Mouse (Mus musculus): ENCODE measurements around the gene Rnh1. TPM values are rescaled to one million over a fixed set of nuclear protein-coding genes. Genes with fewer than 3 reads are reported as not detected.

Gene Rnh1
- polyA plus RNA-seq, 1 experiment: 35.2 TPM

DNA sequence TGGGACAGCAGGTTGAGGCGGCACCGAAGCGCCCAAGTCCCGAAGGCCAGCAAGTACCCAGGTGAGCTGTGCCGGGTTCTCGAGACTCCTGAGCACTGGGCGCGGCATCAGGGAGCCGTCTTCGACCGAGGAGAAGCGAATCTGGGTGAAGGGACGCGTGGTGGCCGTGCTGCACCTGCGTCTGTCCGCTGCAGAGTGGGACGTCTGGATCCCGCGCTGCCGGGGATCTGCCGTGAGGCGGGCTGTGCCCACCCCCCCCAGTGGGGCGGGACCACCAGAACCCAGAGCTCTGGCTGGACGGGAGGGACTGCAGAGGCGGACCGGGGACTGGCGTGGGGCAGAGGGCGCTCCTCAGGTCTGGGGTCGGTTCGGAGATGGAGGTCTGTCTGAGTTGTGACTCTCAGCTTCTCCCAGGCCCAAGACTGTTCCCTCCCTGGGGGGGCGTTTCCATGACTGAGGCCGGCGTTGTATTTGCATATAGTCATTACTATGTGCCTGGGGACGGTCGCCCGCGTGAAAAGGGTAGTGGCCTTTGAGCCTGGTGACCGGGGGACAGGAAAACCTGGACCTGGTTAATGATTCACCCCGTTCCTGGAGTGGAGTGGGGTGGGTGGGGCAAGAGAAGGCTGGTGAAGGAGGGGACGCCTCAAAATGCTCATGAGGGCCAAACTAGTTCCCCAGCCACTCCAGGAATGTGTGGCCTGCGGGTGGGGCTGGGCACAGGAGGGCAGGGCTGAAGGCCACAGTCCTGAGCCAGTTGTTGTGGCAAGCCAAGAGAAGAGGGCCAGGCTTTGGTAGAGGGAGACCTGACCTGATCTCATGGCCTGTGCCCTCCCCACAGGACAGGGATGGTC, 43.5 kb upstream of the Rnh1 start:
- DNase-seq (ENCODE audit: low read depth): no peak
- 0 out of 2 replicates have a peak, but pooled peaks have one; percentile 7 for TF ChIP-seq POLR2A (IDR thresholded peaks at IDR 0.05; ENCODE audit: borderline replicate concordance, extremely low read depth, insufficient read depth, insufficient read length, poor library complexity, severe bottlenecking)
- TF ChIP-seq CTCF (IDR thresholded peaks at IDR 0.05; ENCODE audit: borderline replicate concordance, extremely low read depth, insufficient read depth, insufficient read length): no peak

DNA sequence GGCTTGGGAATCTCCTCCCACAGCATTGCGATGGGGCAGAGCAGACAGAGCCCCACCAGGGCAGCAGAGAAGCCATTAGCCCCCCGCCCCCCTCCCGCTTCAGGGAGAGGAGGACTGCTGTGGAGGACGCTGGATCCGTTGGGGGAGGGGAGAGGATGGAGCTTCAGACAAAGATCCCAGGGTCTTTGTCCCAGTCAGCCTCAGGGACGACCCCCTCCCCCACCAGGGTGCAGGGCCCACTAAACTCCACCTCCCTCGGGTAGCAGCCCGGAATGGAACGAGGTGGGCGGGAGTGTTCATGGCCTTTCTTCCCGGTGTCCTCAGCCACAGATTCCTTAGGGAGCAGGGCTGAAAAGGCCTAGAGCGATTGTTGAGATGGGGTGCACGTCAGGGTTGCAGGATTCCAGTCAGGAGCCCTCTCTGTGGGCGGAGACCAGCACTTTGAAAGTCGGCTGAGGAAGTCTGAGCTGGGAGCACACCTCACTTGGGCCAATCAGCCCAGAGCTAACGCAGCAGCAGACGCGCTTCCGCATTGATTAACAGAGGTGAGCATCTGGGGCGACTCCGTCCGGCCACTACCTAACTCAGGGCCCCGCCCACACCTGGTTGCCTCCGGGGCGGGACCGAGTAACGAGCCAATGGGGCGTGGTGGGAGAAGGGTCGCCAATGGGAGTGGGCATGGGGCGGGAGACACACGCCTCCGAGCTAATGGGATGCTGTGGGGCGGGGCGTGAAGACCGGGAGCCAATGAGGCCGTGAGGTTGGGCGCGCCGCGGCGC, 42.6 kb upstream of the Rnh1 start, which contains the start of gene Rassf7:
TSS of gene Rassf7 (plus strand) at position 760 of the 779 bp plus-strand sequence.
- TF ChIP-seq POLR2A (IDR thresholded peaks at IDR 0.05; ENCODE audit: borderline replicate concordance, extremely low read depth, insufficient read depth, insufficient read length, poor library complexity, severe bottlenecking): peak; percentile 49; the same call in 1 of the 2 replicates
- TF ChIP-seq CTCF (IDR thresholded peaks at IDR 0.05; ENCODE audit: borderline replicate concordance, extremely low read depth, insufficient read depth, insufficient read length): no peak
- DNase-seq (ENCODE audit: low read depth): peak; percentile 98

DNA sequence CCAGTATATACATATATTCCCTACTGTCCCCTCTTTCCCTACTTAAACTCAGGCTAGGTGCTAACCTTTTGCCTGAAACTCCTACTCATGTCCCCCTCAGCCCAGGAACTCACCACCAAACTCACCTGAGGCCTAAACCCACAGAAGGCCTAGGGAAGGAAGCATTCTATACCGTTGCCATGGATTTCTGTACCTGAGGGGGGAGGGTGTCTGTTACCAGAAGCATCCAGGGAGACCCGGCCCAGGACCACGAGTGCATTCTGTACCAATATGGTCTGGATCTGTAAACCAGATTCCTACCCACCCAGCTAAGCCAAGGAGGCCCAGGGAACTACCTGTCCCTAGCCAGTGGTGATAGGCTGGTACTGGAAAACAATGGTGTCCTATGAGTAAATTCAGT, 41.7 kb upstream of the Rnh1 start:
- DNase-seq (ENCODE audit: low read depth): no peak
- no peak for TF ChIP-seq CTCF (IDR thresholded peaks at IDR 0.05; ENCODE audit: borderline replicate concordance, extremely low read depth, insufficient read depth, insufficient read length)

DNA sequence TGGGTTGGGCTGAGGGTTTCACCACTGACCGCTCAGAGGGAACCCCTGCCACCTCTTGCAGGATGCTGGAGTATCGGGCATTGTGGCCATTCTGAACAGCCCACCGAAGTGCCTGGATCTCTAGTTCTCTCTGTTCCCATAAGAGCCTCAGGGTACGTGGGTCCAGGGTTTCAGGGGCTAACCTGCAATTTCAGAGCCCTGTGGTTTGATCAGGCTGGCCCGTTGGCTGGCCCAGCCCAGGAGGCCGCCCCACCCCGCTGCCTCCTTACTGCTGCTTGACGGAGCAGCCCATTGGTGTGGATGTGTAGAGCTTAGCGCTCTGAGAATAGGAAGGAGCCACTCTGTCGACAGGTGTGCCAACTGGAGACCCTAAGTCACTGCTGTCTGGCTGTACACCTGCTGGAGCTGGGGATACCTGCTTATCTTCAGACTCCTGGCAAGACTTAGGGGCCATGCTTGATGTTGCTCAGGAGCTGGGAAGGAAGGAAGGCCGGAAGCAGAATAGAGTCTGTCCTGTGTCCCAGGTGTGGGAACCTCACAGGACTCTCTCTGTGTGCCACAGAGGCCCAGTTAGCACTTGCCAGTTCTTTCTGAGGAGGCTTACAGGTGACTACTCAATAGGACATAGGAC, 41.1 kb upstream of the Rnh1 start, which contains the start of gene Lmntd2:
TSS of gene Lmntd2 (minus strand) at position 476 of the 631 bp plus-strand sequence.
- DNase-seq (ENCODE audit: low read depth): no peak
- no peak for TF ChIP-seq CTCF (IDR thresholded peaks at IDR 0.05; ENCODE audit: borderline replicate concordance, extremely low read depth, insufficient read depth, insufficient read length)
- no peak for TF ChIP-seq POLR2A (IDR thresholded peaks at IDR 0.05; ENCODE audit: borderline replicate concordance, extremely low read depth, insufficient read depth, insufficient read length, poor library complexity, severe bottlenecking)

DNA sequence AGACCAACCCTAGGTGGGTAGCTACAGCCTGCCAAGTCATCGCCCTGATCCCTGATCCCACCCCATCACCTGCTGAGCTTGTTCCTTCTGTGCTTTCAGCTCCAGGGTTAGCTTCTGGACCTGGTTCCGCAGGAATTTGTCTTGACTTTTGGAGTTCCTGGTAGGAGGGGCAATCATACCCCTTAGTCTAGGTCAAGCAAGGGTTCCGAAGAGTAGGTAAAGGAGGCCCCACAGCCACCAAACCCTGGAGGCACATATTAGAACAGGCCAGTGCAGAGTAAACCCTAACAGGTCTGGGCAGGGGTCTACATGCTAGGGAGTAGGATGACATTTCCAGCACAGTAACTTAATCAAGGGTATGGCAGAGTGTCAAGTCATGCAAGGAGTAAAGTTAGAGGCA, 40.5 kb upstream of the Rnh1 start:
- DNase-seq (ENCODE audit: low read depth): no peak
- no peak for TF ChIP-seq CTCF (IDR thresholded peaks at IDR 0.05; ENCODE audit: borderline replicate concordance, extremely low read depth, insufficient read depth, insufficient read length)
- no peak for TF ChIP-seq POLR2A (IDR thresholded peaks at IDR 0.05; ENCODE audit: borderline replicate concordance, extremely low read depth, insufficient read depth, insufficient read length, poor library complexity, severe bottlenecking)

DNA sequence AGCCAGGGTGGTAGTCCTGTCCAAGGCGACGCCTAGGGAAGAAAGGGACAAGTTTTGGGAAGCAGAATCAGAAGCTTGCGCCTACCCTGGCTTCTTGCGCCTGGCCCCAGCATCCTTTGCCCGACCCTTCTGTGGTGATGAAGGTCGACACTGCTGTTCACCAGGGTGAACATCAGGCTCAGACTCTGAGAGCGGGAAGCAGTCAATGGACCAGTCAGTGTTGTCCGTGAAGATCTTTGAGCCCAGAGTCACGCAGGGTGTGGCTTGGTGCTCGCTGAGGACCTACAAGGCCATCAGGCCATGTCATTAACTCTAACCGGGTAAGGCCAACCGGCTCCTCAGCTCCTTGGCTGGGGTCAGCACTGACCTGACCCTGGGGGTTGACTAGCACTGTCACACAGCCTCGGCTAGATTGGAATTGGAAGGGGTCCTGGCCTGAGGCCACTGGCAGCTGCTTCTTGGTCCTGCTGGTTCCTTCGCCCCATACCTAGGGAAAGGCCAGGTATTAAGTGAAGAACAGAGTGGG, 38.0 kb upstream of the Rnh1 start:
- TF ChIP-seq POLR2A (IDR thresholded peaks at IDR 0.05; ENCODE audit: borderline replicate concordance, extremely low read depth, insufficient read depth, insufficient read length, poor library complexity, severe bottlenecking): no peak
- no peak for TF ChIP-seq CTCF (IDR thresholded peaks at IDR 0.05; ENCODE audit: borderline replicate concordance, extremely low read depth, insufficient read depth, insufficient read length)
- DNase-seq (ENCODE audit: low read depth): no peak

DNA sequence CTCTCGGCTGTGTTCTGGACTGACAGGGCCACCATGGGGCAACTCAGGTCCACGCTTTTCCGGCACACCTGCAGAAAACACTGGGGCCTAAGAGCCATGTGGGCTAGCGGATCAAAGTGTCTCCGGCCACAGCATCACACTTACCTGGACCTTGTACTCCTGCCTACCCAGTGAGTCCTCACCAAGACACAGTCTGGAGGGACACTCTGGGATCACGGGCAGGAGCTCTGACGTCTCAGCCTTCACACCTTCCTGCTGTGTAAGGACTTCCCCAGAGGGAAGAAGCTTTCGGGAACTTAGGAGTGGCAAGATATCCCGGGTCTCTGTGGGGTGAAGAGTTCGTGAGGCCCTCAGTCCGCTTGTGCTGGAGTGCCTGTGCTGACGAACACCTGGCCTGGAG, 37.5 kb upstream of the Rnh1 start:
- no peak for TF ChIP-seq CTCF (IDR thresholded peaks at IDR 0.05; ENCODE audit: borderline replicate concordance, extremely low read depth, insufficient read depth, insufficient read length)
- no peak for TF ChIP-seq POLR2A (IDR thresholded peaks at IDR 0.05; ENCODE audit: borderline replicate concordance, extremely low read depth, insufficient read depth, insufficient read length, poor library complexity, severe bottlenecking)
- no peak for DNase-seq (ENCODE audit: low read depth)

DNA sequence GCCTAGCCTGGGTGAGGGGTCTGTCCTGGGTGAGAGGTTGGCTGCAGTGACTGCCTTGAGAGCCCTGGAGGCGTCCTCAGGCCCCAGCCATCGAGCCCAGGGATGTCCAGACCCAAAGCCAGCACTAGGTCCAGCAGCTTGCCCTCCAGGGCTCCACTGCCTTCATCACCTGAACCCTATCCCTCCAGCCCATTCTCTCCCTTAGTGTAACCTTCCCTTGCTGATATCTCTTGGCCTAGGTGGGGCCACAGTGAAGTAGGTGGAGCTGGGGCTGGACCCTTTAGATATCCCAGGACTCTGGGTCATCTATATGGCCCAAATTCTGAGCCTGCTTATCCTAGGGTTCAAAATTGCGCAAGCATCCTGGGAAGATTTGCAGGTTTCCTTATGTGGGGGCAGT, 36.9 kb upstream of the Rnh1 start:
- no peak for TF ChIP-seq CTCF (IDR thresholded peaks at IDR 0.05; ENCODE audit: borderline replicate concordance, extremely low read depth, insufficient read depth, insufficient read length)
- no peak for TF ChIP-seq POLR2A (IDR thresholded peaks at IDR 0.05; ENCODE audit: borderline replicate concordance, extremely low read depth, insufficient read depth, insufficient read length, poor library complexity, severe bottlenecking)

DNA sequence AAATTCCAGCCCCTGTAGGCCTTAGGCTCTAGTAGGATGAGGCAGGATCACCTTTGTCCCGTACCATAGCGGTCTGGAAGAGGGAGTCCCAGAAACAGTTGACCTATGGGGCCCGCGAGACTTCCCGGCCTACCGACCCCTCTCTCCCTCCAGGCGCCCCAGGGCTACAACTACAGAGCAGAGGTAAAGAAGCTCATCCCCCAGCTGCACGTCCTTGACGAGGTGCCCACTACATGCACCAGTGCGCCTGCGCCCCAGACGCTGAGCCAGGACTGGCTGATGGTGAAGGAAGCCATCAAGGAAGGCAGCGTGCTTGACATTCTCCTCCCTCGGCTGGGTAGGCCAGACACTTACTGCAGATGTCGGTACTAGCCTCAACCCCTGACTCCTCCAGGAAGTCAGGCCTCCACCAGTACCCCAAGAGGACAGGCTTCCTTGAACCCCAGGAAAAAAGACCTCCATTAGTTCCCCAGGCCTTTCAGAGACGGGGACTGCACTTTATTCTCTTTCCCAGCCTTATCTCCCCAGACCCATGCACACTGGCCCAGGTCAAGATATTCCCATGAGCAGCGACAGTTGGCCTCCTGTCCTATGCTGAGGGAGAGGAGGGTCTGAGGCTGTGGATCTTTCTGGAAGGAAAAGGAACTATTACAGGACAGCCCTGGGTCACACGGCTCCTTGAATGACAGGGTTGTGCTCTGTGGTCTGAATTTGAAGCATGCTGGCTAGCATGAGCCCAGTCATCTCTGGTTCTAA, 33.7 kb upstream of the Rnh1 start:
- TF ChIP-seq POLR2A (IDR thresholded peaks at IDR 0.05; ENCODE audit: borderline replicate concordance, extremely low read depth, insufficient read depth, insufficient read length, poor library complexity, severe bottlenecking): no peak
- TF ChIP-seq CTCF (IDR thresholded peaks at IDR 0.05; ENCODE audit: borderline replicate concordance, extremely low read depth, insufficient read depth, insufficient read length): no peak
- DNase-seq (ENCODE audit: low read depth): no peak

More for the DNA sequence above, 36.9 kb upstream of the Rnh1 start:
- DNase-seq (ENCODE audit: low read depth): no peak

DNA sequence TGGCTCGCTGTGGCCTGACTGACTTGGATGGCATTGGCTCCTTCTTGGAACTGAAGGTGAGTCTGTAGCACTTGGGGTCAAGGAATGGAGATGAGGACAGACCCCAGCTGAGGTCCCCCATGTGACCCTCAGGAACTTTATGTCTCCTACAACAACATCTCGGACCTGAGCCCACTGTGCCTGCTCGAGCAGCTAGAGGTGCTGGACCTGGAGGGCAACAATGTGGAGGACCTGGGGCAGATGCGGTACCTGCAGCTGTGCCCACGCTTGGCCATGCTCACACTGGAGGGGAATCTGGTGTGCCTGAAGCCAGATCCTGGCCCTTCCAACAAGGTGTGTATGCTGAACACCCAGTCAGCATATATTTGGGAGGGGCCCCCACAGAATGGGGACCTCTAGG, 32.8 kb upstream of the Rnh1 start:
- TF ChIP-seq CTCF (IDR thresholded peaks at IDR 0.05; ENCODE audit: borderline replicate concordance, extremely low read depth, insufficient read depth, insufficient read length) (no peak), POLR2A (IDR thresholded peaks at IDR 0.05; ENCODE audit: borderline replicate concordance, extremely low read depth, insufficient read depth, insufficient read length, poor library complexity, severe bottlenecking) (no peak)
- DNase-seq (ENCODE audit: low read depth): no peak
